12 mouse cellular contexts compared by ENCODE assay signal in genomic region chr13:105250767-105251166, GRCm38 (mm10). TPM values are rescaled to one million over a fixed set of nuclear protein-coding genes. Genes with fewer than 3 reads are reported as not detected.
A peak's percentile ranks its signal among the peaks of the same experiment; 100 is the strongest.
DNase-seq lines count a peak whose midpoint lies in the region; ATAC-seq and TF ChIP-seq lines count a peak whose summit lies in the region.
"Had no signal": no experiment of that assay in that cellular context is flagged by ENCODE, and none has a peak within 500 bp of the region (broad histone marks: within the 10 kb centered on the region; RNA-seq: fewer than 3 reads in every experiment).

No protein-coding gene starts in this region.

- no peak overlapping the region for H3K9ac ChIP-seq in heart, embryonic 16.5 days (ENCODE audit: low read length)
- no peak overlapping the region for H3K9ac ChIP-seq in forebrain, embryonic 12.5 days
- no peak overlapping the region for H3K9ac ChIP-seq in hindbrain, embryonic 14.5 days
- no peak overlapping the region for H3K9ac ChIP-seq in midbrain, postnatal 0 days (replicated peaks; ENCODE audit: low read length, poor library complexity, severe bottlenecking)
- H3K9ac ChIP-seq: embryonic facial prominence, embryonic 13.5 days; lung, embryonic 15.5 days had no signal

- no peaks in the 10 kb centered on the region for H3K27me3 ChIP-seq in heart, embryonic 16.5 days (ENCODE audit: control insufficient read depth, insufficient read depth, low read length)
- H3K27me3 ChIP-seq in forebrain, embryonic 12.5 days = no peaks in the 10 kb centered on the region
- H3K27me3 ChIP-seq in hindbrain, embryonic 14.5 days (ENCODE audit: control insufficient read depth, insufficient read depth, low read length) = no peaks in the 10 kb centered on the region
- no peaks in the 10 kb centered on the region for H3K27me3 ChIP-seq in midbrain, postnatal 0 days (ENCODE audit: insufficient read depth, low read length)
- H3K27me3 ChIP-seq: embryonic facial prominence, embryonic 13.5 days; lung, embryonic 15.5 days had no signal

- H3K27ac ChIP-seq in heart, embryonic 16.5 days (ENCODE audit: low read length) = no peak overlapping the region
- H3K27ac ChIP-seq in forebrain, embryonic 12.5 days = peak overlapping the region; percentile 83
- H3K27ac ChIP-seq in hindbrain, embryonic 14.5 days = peak overlapping the region; percentile 78
- H3K27ac ChIP-seq in midbrain, postnatal 0 days (ENCODE audit: low read depth, low read length) = peak overlapping the region; percentile 72
- H3K27ac ChIP-seq: embryonic facial prominence, embryonic 13.5 days; lung, embryonic 15.5 days had no signal

- no peaks in the 10 kb centered on the region for H3K36me3 ChIP-seq in heart, embryonic 16.5 days (ENCODE audit: control insufficient read depth, insufficient read depth)
- H3K36me3 ChIP-seq in forebrain, embryonic 12.5 days (replicated peaks) = peaks cover 2% of the 10 kb centered on the region; the same call in 1 of the 2 replicates
- H3K36me3 ChIP-seq in hindbrain, embryonic 14.5 days (replicated peaks; ENCODE audit: control insufficient read depth, insufficient read depth) = peaks cover 9% of the 10 kb centered on the region; the same call in 1 of the 2 replicates
- H3K36me3 ChIP-seq in midbrain, postnatal 0 days (ENCODE audit: insufficient read depth, low read length) = 0 out of 2 replicates have a peak, but pooled peaks cover 3% of the 10 kb centered on the region
- H3K36me3 ChIP-seq: lung, embryonic 15.5 days had no signal

- DNase-seq in heart, postnatal 14 days = no peak
- no peak for DNase-seq in hindbrain, embryonic 14.5 days (ENCODE audit: low spot score)
- DNase-seq in midbrain, postnatal 0 days (ENCODE audit: low spot score) = peak; percentile 32
- DNase-seq in thymus, postnatal 4 days = no peak
- DNase-seq in retina, postnatal 1 day = no peak
- no peak for DNase-seq in cerebellum, adult 9-10 months
- DNase-seq: cerebellum, postnatal 25 days; kidney, adult 11 months had no signal

- no peak overlapping the region for H3K4me3 ChIP-seq in heart, embryonic 16.5 days (ENCODE audit: low read length)
- H3K4me3 ChIP-seq in forebrain, embryonic 12.5 days (replicated peaks) = no peak overlapping the region
- H3K4me3 ChIP-seq in hindbrain, embryonic 14.5 days (replicated peaks; ENCODE audit: low read length) = no peak overlapping the region
- H3K4me3 ChIP-seq in midbrain, postnatal 0 days (ENCODE audit: low read depth, low read length) = no peak overlapping the region
- H3K4me3 ChIP-seq: embryonic facial prominence, embryonic 13.5 days; lung, embryonic 15.5 days had no signal

- TF ChIP-seq CTCF in midbrain, postnatal 0 days (IDR thresholded peaks at IDR 0.05) = no peak

- 47% methylated on average over 4 of the region's 4 CpGs for WGBS in heart, embryonic 16.5 days
- WGBS in forebrain, embryonic 12.5 days = 26% methylated on average over 4 of the region's 4 CpGs
- 25% methylated on average over 4 of the region's 4 CpGs for WGBS in hindbrain, embryonic 14.5 days
- 27% methylated on average over 4 of the region's 4 CpGs for WGBS in midbrain, postnatal 0 days

- no peaks in the 10 kb centered on the region for H3K9me3 ChIP-seq in heart, embryonic 16.5 days (replicated peaks; ENCODE audit: control insufficient read depth, low read length)
- no peaks in the 10 kb centered on the region for H3K9me3 ChIP-seq in forebrain, embryonic 12.5 days
- no peaks in the 10 kb centered on the region for H3K9me3 ChIP-seq in hindbrain, embryonic 14.5 days (ENCODE audit: control insufficient read depth, low read length)
- no peaks in the 10 kb centered on the region for H3K9me3 ChIP-seq in midbrain, postnatal 0 days (ENCODE audit: low read length)
- H3K9me3 ChIP-seq: embryonic facial prominence, embryonic 13.5 days; lung, embryonic 15.5 days had no signal

- intact Hi-C loops in heart, postnatal 14 days (cut with DNase I) = no loop called here

- 0 out of 2 replicates have a peak, but pooled peaks cover 6% of the 10 kb centered on the region for H3K4me1 ChIP-seq in heart, embryonic 16.5 days (ENCODE audit: control insufficient read depth, insufficient read depth, low read length)
- peaks cover 27% of the 10 kb centered on the region for H3K4me1 ChIP-seq in forebrain, embryonic 12.5 days
- H3K4me1 ChIP-seq in hindbrain, embryonic 14.5 days (replicated peaks; ENCODE audit: control insufficient read depth, insufficient read depth, low read length) = no peaks in the 10 kb centered on the region
- no peaks in the 10 kb centered on the region; the same call in 1 of the 2 replicates for H3K4me1 ChIP-seq in midbrain, postnatal 0 days (ENCODE audit: insufficient read depth, low read length)
- H3K4me1 ChIP-seq: embryonic facial prominence, embryonic 13.5 days; lung, embryonic 15.5 days had no signal

- peak overlapping the region; percentile 51; the same call in 1 of the 2 replicates for H3K4me2 ChIP-seq in heart, embryonic 16.5 days (ENCODE audit: low read depth, low read length)
- H3K4me2 ChIP-seq in forebrain, embryonic 12.5 days = peak overlapping the region; percentile 25
- H3K4me2 ChIP-seq in hindbrain, embryonic 14.5 days (replicated peaks) = peak overlapping the region; percentile 33; the same call in 1 of the 2 replicates
- no peak overlapping the region for H3K4me2 ChIP-seq in midbrain, postnatal 0 days (ENCODE audit: low read depth, low read length, poor library complexity, severe bottlenecking)
- H3K4me2 ChIP-seq: embryonic facial prominence, embryonic 13.5 days; lung, embryonic 15.5 days had no signal

- ATAC-seq in heart, embryonic 16.5 days (replicated peaks; ENCODE audit: extremely low read depth, insufficient read depth, low FRiP score) = no peak
- peak; percentile 54 for ATAC-seq in forebrain, embryonic 12.5 days (ENCODE audit: low FRiP score)
- ATAC-seq in hindbrain, embryonic 14.5 days (ENCODE audit: low FRiP score) = no peak
- ATAC-seq in midbrain, postnatal 0 days (ENCODE audit: low FRiP score) = 0 out of 2 replicates have a peak, but pooled peaks have one; percentile 28

RNA-seq across cellular contexts. Expression of gene Rnf180, which starts 43.8 kb away (rescaled TPM):
- polyA plus RNA-seq in heart, embryonic 16.5 days (2015; fragmentation: Nextera tagmentation; extraction: Ambion mirVana) = 1.7 and 1.9 TPM in 2 replicates
- under 1 TPM; 0.62 to 0.83 TPM for total RNA-seq in heart, postnatal 14 days (2021)
- polyA plus RNA-seq in forebrain, embryonic 12.5 days (2016; fragmentation: Nextera tagmentation; extraction: Ambion mirVana) = 17.9 and 19.0 TPM in 2 replicates
- 37.4 and 40.9 TPM in 2 replicates for polyA plus RNA-seq in hindbrain, embryonic 14.5 days (2014; fragmentation: Nextera tagmentation; extraction: Ambion mirVana)
- 34.4 and 47.1 TPM in 2 replicates for total RNA-seq in midbrain, postnatal 0 days (2014; rRNA removed)
- polyA plus RNA-seq in midbrain, postnatal 0 days (2015; fragmentation: Nextera tagmentation; extraction: Ambion mirVana) = 42.7 and 44.7 TPM in 2 replicates

Comparison
In these comparisons a context has a peak if more than half of its experiments do, and no peak if none do; other contexts are left out.
1. ATAC-seq: peak in forebrain, embryonic 12.5 days (single experiment) and midbrain, postnatal 0 days (single experiment); none in heart, embryonic 16.5 days (single experiment) and hindbrain, embryonic 14.5 days (single experiment).